Mouse (Mus musculus): ENCODE results near the gene Rbl2.

DNA sequence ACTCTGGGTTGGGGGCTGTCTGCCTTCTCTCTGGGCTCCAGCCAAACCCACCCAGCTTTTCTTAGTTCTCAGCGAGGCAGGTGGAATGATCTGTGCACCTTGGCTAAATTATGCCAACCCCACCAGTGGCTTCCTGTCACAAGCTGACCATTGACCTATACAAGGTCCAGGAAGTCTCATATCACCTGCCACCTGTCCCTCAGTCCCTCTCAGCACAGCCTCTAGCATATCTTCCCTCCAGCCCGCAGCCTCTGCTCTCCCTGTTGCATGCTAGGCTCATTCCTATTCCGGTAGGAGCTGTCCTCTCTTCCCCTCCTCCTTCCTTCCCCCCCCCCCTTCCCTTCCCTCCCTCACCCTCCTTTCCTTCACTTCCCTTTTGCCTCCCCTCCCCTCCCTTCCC is 79.4 kb downstream of the Rbl2 start:
- TF ChIP-seq POLR2A (IDR thresholded peaks at IDR 0.05; ENCODE audit: borderline replicate concordance, extremely low read depth, low read depth, low read length) (no peak), CTCF (IDR thresholded peaks at IDR 0.05; ENCODE audit: insufficient read depth, low read length) (no peak)

Measured in lung, adult 2 months (tissue).